Mouse (Mus musculus) thymus, postnatal 25 days (tissue): Measurements from ENCODE around the gene Ppib.

Experiments used
- DNase-seq: peaks from one replicate; pipeline ENCODE4 v3.0.0; 2022

Ppib gene

GRCm38 (mm10) chr9:66059583-66060307 is at the start of gene Ppib:
TSS of gene Ppib (plus strand) at chr9:66060222.
- peak; percentile 96 for DNase-seq

DNA sequence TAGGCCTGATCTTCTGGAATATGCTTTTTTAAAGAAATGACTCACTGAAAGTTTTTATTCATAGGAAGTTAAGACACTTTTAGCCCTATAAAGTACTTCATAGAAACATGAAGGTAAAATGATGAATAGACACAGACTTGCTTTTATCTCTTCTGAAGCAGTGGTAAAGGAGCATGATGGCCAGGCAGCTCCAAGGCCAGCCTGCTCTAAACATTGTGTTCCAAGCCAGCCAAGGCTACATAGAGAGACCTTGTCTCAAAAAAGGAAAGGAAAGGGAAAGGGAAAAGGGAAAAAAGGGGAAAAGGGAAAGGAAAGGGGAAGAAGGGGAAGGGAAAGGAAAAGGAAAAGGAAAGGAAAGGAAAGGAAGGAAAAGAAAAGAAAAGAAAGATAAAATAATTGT is 39.4 kb upstream of the Ppib start:
- no peak for DNase-seq

GRCm38 (mm10) chr9:66038082-66038481 is 21.9 kb upstream of the Ppib start:
- no peak for DNase-seq

GRCm38 (mm10) chr9:66038581-66038980 is 21.4 kb upstream of the Ppib start:
- no peak for DNase-seq

DNA sequence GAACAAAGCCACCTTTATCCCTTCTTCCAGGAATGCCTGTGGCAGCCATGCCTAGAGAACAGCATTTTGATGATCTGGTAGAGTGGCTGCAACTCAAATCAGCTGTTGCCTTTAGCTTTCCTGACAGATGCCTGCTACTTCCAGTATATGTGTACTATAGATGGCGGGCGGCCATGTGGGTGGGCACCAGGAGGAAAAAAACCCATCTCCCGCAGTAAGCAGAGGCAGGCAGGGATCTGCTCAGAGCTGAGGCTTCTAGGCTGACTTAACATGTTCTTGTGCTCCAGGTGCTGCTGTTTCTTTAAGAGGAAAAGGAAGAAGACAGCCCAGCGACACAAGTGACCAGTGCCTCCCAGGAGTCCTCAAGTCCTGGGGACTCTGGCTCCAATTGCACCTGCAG is 20.7 kb upstream of the Ppib start:
- DNase-seq = no peak

DNA sequence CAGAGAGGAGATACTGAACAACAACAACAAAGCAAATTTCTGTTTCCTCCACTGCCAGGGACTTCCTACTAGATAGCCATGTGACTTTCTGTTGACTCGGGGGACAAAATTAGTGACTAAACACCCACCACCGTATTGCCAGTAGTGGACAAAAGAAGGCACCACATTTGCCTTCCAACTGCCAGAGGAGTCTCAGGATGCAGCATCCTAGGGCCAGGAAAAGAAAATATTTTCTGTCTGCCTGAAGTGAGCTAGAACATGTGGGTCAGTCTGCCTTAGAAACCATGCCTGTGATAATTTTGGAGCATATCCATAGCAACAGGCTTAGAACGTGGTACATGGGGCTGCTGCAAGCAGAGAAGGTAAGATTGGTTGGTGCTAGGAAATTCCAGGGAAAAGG is 19.2 kb upstream of the Ppib start:
- no peak for DNase-seq

GRCm38 (mm10) chr9:66042331-66042730 is 17.7 kb upstream of the Ppib start:
- no peak for DNase-seq

DNA sequence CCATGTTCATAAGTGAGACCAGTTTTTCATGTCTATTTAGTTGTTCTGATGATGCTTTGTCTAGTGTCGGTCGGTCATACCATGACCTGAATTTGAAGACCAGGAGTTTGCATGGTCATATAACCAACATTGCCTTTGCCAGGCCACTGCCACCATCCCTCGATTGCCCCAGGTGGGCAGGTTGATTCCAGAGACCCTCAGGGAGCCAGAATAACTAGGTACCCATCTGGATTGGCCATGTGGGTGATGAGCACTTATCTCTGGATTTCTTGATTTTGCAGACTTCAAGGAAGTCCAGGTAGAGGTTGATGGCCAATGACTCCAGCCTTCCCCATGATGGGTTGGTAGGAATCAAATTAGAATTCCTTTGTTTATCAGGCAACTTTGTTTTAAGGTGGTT is 16.8 kb upstream of the Ppib start:
- no peak for DNase-seq

- no peak for DNase-seq
Measured at GRCm38 (mm10) chr9:66049931-66050601, 10.0 kb upstream of the Ppib start.

DNA sequence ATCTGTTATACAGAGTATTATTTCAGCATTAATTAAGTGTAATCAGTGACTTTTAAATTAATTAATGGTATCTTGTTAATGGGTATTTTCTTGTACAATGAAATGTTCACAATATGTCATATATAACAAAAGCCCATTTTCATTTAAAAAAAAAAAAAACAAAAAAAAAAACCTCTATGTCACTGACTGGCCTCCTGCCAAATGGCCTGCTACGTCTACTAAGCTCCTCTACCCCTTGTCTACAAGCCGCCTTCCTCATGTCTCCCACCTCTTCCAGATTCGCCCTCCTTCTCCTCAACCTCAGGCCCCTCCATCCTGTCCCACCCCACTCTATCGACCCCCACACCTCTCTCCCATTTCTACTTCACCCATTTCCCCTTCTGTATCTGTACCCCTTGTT is 8.5 kb upstream of the Ppib start:
- no peak for DNase-seq

- no peak for DNase-seq
Measured at GRCm38 (mm10) chr9:66052731-66053130, 7.3 kb upstream of the Ppib start.

GRCm38 (mm10) chr9:66053620-66054019 is 6.4 kb upstream of the Ppib start:
- DNase-seq = no peak

DNA sequence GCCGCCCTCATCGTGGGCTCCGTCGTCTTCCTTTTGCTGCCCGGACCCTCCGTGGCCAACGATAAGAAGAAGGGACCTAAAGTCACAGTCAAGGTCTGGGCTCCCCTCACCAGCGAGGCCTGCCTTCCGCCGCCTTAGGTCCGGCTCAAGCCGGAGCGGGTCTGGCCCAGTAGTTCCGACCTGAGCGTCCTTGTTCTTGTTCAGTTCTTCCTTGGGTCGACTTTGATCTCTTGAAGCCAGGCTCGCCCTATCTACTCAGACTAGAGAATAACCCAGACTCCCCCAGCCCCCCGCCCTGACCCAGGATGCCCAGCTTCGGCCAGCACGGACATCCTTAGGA is 256 bp downstream of the Ppib start:
- DNase-seq = no peak

DNA sequence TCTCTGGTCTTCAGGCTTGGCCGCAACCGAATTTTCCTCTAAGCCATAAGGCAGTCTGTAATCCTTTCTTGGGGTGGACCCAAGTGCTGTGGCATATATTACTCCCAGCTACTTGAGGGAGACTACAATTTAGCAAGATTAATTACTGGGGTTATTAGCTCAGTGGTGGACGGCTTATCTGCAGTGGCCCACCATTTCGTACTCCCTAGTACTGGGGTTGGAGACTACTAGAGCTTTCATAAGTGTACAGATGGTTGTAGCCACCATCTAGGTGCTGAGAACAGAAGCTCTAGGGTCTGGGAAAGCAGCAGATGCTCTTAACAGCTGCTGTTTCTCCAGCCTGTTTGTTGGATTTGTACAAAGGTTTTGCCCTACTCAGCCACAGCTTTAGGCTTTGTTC is 964 bp downstream of the Ppib start:
- DNase-seq = no peak

GRCm38 (mm10) chr9:66061656-66062055 is 1.6 kb downstream of the Ppib start:
- no peak for DNase-seq

- no peak for DNase-seq
Measured at GRCm38 (mm10) chr9:66063446-66063845, 3.4 kb downstream of the Ppib start.

GRCm38 (mm10) chr9:66064316-66064715 is 4.3 kb downstream of the Ppib start:
- DNase-seq = no peak

- no peak for DNase-seq
Measured at GRCm38 (mm10) chr9:66066791-66067190, 6.8 kb downstream of the Ppib start.

GRCm38 (mm10) chr9:66067542-66067941 is 7.5 kb downstream of the Ppib start:
- no peak for DNase-seq

GRCm38 (mm10) chr9:66068056-66068455 is 8.0 kb downstream of the Ppib start:
- no peak for DNase-seq

GRCm38 (mm10) chr9:66068971-66069391 is 9.0 kb downstream of the Ppib start:
- no peak for DNase-seq

DNA sequence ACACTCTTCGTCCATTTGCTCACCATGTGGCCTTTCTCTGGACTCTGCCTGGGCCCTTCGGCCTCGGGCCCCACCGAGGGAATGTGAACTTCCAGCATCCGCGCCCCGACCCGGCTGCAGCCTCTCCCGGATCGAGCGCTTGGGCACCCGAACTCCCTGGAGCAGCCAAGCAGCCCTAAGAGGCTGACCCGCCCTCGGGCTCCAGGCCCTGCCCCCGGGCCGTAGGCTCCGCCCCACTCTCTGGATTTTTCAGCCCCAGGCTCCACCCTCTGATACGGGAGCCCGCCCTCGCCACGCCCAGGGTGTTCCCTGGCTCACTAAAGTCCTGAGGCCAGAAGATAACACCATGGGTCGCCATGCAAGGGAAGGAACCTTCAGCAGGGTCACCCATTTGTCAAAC is 9.6 kb downstream of the Ppib start, which contains the start of gene Snx22:
Gene Snx22, minus strand, starts transcription at position 137 of the 400 bp plus-strand sequence.
- peak; percentile 64 for DNase-seq

DNA sequence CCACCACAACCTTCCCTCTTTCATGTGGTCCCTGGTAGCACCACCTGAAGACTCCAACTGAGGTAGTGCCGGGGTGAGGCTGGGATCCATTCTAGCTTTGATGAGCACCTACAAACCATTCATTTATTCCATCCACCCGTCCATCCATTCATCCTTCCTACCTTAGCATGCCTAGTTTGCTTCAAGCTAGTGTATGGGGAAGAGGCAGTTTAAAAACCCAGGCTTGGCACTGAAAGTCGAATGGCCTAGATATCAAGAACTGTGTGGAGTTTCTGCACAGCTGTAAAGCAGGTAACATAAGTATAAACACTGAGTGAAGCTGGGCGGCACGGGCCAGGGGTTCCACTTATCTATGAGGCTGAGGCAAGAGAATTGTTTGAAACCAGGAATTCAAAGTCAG is 10.1 kb downstream of the Ppib start:
- no peak for DNase-seq

DNA sequence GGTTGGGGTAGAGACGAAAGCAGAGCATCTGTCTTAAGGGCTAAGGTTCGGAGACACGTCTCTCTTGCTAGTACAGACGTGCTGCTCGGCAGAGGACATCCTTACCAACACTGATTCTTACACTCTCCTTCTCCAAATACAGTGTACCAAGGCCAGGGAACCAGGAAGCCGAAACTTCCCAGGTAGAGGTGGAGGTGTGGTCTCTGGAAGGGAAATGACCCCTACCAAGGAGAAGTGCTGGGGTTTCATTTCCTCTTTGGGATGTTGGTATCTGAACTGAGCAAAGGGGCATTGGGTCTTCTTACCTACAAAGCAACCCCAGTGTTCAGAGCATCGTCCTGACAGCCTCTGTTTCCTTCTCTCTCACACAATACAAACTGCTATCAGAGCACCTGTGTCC is 12.7 kb downstream of the Ppib start:
- DNase-seq = no peak

GRCm38 (mm10) chr9:66078072-66078471 is 18.1 kb downstream of the Ppib start:
- no peak for DNase-seq
